ENCODE assay signal across 8 mouse cellular contexts in the genomic region with DNA sequence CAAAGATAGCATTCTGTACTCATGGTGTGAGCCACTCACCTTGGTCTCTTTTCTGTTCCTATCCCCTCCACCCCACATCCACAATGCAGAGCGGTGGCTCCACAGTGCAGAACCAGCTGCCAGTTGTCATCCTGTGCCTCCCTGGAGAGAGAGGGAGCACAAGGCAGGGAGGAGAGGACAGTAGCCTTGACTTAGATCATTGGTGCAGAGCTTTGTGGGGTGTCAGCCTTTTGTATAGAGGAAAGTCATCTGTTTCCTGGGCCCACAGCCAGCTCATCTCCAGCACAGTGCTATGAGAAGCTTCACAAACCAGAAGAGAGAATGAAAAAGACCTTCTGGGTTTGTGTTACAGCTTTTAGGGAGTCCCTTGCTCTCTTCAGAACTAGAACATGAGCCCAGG.
A peak's percentile ranks its signal among the peaks of the same experiment; 100 is the strongest.
DNase-seq lines count a peak whose midpoint lies in the region; ATAC-seq lines count a peak whose summit lies in the region.

No protein-coding gene starts in this region.

- peak; percentile 91 for DNase-seq in heart, adult 11 months
- no peak for DNase-seq in heart, postnatal 36 days
- peak; percentile 60 for DNase-seq in cerebellum, adult 11-12 months
- peak; percentile 81 for DNase-seq in kidney, postnatal 10 days
- DNase-seq in lung, postnatal 10 days, result peak; percentile 73
- no peak for DNase-seq in liver
- no peak for DNase-seq in adipocyte (ENCODE audit: low spot score)

- intact Hi-C loops in heart, postnatal 36 days (cut with DNase I), result no loop called here

- ATAC-seq in megakaryocyte-erythroid progenitor cell, adult 5-6 weeks (replicated peaks; ENCODE audit: low FRiP score, low TSS enrichment, poor library complexity, severe bottlenecking), result no peak

Comparison
In these comparisons a context has a peak if more than half of its experiments do, and no peak if none do; other contexts are left out.
1. DNase-seq: peak in heart, adult 11 months (single experiment), cerebellum, adult 11-12 months (single experiment), kidney, postnatal 10 days (single experiment) and lung, postnatal 10 days (single experiment); none in heart, postnatal 36 days (0 of 2), liver (single experiment) and adipocyte (single experiment).